Mouse (Mus musculus) spleen, adult 2 months (tissue): Measurements from ENCODE around the gene Wnk4.
"Not testable (repeated sequence)": the region's sequence is repeated elsewhere in the genome, so short reads cannot be mapped to it uniquely, and the experiment has no call there.

Experiments
- CTCF ChIP-seq: fragments of 200-500 bp; IDR thresholded peaks from 2 replicates; pipeline ENCODE4 v1.5.1; 2011; ENCODE audit warnings: mild to moderate bottlenecking, inconsistent platforms; ENCODE audit not compliant: insufficient read depth, insufficient read length, insufficient replicate concordance; ENCODE audit errors: extremely low read depth
- POLR2A ChIP-seq: fragments of 200-500 bp; IDR thresholded peaks from 2 replicates; pipeline ENCODE4 v1.6.1; 2011; ENCODE audit warnings: low read depth, low read length, inconsistent platforms

DNA sequence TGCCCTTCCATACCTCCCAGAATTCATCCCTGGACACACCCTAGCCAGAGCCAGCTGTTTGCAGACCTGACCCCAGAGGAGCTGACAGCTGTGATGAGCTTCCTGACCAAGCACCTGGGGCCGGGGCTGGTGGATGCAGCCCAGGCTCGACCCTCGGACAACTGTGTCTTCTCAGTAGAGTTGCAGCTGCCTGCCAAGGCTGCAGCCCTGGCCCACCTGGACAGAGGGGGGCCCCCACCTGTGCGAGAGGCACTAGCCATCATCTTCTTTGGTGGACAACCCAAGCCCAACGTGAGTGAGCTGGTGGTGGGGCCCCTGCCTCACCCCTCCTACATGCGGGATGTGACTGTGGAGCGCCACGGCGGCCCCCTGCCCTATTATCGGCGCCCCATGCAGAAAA is 64.8 kb downstream of the Wnk4 start:
- TF ChIP-seq CTCF, POLR2A: not testable (repeated sequence)
